Mouse (Mus musculus): ENCODE data around the gene Arhgap4.

The Arhgap4 gene

DNA sequence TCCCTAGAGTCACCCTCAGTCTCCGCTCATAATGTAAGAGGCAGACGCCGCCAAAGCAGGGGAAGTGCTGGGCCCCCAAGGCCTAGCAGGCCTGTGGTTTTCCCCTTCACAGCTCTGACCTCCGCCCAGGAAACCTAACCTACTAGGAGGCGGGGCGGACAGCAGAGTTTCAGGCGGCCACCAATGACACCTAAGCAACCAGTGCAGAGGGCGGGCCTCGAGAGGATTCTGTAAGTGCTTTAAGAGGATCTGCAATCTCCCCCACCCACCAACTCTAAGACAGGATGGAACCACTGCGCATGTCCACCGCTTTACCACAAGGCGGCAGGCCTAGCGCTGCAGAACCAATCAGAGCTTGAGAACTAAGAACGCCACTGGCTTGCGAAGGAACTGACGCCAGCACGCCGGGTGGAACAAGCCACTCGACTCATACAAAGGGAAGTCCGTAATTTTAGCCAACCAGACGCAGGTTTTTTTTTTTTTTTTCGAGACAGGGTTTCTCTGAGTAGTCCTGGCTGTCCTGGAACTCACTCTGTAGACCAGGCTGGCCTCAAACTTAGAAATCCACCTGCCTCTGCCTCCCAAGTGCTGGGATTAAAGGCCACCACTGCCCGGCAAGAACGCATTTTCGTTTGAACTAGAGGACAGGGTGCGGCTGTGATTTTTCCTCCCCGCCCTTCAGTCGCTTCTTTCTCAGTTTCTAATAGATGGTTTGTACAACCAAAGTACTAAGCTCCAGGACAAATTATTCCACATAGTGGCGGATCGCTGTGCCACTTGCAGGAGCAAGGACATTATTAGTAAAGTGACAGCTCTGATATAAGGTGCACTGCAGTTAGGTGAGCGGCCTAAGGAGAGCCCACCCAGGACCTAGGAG, 6.6 kb downstream of the Arhgap4 start:
- peak; percentile 52 for DNase-seq (ENCODE audit: low spot score)

DNA sequence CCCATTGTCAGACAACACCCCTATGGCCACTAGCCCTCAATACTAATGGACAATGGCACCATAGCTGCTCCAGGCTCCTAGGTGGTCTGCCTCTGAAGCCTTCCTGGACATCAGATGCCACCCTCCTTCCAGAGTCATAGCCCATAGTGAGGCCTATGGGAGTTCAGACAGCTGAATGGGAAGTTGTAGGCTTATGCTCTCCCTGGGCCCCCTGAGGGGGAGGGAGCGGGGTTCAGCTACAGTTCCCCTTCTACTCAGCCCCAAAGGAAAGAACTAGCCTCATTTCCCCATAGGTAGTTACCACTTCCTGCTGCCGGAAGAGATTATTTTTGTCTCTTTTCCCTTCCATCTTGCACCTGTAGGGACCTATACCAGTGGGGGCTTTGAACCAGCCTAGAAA, 10.1 kb downstream of the Arhgap4 start:
- DNase-seq (ENCODE audit: low spot score): no peak

DNA sequence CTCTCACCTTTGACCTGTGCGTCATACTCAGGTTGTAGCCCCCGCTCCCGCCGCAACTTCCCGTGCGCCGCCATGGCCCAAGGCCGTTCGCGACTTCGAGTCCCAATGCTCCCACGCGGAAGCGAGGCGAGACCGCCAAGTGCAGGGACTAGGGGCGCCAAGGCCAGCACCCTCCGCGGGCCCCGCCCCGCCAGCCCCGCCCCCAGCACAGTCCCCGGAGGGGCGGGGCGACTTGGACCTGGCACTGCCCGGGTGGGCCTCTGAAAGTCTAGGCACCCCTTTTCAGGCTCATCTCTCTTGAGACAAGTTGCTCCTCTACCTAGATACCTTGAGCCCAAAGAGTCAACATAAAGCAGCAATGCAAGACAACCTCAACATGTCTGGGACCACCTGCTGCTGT, 10.5 kb downstream of the Arhgap4 start:
- no peak for DNase-seq (ENCODE audit: low spot score)

DNA sequence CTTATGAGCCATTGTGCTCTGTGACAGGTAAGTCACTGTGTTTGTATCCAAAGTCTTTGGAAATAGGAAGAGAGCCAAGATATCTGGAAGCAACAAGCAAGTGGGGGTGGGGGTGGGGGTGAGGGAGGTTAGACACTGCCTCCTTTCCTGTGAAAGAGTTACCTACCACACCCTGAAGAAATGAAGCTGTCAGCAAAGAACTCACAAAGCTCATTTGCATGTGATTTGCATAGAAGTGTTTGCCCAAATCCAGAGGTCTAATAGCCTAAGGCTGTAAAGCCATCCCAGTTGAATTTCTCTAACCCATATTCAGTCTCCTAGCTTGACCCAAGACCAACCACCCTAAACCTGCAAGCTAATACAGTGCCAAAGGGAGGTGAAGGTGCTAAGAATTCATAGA, 11.2 kb downstream of the Arhgap4 start:
- no peak for DNase-seq (ENCODE audit: low spot score)

DNA sequence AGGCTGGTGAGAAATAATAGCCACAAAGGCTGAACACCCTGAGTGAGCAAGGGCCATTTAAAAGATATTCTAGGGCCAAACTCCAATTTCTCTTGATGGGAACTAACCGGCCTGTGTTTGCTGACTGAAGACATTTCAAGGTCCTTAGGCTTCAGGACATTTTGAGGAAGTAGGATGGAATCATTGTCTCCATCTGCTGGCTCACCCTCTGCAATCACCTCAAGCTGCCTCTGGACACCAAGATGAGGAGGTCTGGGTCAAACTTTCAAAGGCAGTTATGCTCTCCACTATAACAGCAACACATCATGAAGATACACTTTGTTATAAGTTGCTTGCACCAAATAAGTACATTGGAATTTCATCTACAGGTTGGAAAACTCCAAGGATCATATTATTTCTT, 11.6 kb downstream of the Arhgap4 start:
- no peak for DNase-seq (ENCODE audit: low spot score)

DNA sequence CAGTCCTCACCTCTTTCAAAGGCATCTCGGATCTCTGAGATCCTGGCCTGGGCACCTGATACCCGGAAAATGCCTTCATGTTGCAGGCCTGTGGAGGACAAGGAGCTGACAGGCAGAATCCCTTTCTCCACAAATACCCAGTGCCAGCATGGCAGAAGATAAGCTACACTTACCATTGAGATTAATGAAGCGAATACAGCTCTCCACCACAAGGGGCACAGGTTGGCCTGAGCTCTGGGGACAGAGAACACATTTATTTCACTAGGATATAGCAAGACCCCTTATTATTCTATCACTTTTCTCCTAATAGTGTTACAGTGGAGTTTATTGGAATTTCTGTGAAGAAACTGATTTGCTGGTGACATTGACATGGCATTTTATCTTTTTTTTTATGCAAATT, 23.7 kb downstream of the Arhgap4 start:
- no peak for DNase-seq (ENCODE audit: low spot score)

DNA sequence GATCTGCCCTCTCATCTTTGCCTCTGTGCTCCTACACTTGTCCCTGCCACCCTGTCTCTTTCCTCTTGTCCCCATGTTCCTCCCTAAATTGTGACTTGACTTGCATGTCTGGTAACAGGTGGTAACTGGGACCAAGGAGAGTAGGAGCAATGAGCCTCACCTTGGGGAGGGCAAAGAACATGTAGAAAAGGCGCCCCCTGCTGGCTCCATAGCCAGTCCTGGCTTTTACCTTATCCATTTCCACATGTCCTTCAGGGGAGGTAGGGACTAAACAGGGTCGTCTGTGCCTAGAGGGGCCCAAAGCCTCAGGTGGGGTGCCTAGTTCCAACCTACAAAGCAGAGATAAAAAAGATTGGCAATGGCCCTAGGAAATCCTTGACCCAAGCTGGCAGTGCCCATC, 26.0 kb downstream of the Arhgap4 start, which contains the start of gene L1cam:
L1cam (minus strand) TSS at position 387 of the 400 bp plus-strand sequence.
- no peak for DNase-seq (ENCODE audit: low spot score)

DNA sequence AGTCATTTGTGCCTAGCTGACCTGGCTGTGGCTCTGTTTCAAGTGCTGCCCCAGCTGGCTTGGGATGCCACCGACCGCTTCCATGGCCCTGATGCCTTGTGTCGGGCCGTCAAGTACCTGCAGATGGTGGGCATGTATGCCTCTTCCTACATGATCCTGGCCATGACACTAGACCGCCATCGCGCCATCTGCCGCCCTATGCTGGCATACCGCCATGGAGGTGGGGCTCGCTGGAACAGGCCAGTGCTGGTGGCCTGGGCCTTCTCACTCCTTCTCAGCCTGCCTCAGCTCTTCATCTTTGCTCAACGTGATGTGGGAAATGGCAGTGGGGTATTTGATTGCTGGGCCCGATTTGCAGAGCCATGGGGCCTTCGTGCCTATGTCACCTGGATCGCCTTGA, 28.8 kb downstream of the Arhgap4 start:
- DNase-seq (ENCODE audit: low spot score): no peak

DNA sequence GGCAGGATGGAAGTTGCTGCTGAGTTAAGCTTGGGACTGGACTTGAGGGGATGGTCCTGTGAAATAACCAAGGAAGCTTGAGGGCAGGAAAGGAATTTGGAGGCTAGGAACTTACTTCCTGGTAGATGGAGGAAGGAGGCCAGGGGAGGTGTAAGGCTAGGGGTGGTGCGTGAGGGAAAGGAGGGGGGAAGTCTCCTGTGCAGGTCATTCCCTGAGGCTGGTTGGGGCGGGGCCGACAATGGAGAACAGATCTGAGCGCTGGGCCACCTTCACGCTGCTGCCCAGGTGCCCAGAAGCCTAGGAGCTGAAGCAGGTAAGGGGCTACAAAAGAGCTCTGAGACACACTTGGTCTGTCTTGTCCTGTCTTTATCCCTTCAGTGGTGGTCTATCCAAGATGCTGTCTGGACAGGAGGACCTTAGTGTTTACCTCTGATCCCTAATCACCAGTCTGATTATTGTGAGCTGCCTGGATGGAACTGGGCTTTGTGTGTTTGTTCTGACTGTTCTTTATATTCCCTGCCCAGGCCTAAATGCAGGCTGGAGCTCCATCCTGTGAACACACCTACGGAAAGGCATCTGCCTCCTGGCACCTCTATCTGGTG, 30.0 kb downstream of the Arhgap4 start, which contains the start of gene Avpr2:
Avpr2 (plus strand) TSS at position 552 of the 602 bp plus-strand sequence.
- no peak for DNase-seq (ENCODE audit: low spot score)

DNA sequence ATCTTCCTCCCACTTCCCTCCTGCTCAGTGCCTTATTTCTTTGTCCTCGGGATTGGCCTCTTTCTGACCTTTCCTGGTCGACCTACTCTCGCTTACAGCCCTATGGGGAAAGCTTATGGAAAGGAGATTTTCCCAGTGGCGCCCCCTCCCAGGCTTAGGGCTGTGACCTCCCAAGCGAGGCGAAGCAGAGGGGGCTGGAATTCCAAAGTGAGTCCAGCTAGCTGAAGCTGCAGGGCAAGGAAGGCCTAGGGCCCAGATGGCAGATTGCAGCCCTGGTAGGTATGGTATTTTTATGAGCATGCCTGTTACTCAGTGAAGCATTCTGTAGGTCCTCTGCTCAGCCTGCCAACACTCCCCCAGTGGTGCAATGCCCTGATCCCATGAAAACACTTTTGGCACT, 40.2 kb downstream of the Arhgap4 start:
- no peak for DNase-seq (ENCODE audit: low spot score)

DNA sequence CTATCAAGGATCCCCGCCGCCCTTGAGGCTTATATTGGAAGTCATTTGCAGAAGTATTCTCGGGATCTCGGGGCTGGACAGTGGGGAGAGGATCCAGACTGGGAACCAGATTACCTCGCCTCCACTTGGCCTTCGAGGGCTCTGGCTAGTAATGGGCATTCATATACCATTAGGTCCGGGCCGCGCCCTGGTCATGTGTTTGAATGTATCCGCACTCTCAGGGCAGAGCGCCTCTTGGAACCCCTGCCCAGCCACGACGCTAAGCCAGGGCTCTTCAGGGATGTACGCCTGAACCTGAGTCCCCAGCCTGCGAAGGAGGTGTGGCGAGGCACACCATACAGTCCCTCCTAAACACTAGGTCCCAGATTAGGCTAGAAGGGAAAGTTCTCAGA, 40.6 kb downstream of the Arhgap4 start:
- no peak for DNase-seq (ENCODE audit: low spot score)

DNA sequence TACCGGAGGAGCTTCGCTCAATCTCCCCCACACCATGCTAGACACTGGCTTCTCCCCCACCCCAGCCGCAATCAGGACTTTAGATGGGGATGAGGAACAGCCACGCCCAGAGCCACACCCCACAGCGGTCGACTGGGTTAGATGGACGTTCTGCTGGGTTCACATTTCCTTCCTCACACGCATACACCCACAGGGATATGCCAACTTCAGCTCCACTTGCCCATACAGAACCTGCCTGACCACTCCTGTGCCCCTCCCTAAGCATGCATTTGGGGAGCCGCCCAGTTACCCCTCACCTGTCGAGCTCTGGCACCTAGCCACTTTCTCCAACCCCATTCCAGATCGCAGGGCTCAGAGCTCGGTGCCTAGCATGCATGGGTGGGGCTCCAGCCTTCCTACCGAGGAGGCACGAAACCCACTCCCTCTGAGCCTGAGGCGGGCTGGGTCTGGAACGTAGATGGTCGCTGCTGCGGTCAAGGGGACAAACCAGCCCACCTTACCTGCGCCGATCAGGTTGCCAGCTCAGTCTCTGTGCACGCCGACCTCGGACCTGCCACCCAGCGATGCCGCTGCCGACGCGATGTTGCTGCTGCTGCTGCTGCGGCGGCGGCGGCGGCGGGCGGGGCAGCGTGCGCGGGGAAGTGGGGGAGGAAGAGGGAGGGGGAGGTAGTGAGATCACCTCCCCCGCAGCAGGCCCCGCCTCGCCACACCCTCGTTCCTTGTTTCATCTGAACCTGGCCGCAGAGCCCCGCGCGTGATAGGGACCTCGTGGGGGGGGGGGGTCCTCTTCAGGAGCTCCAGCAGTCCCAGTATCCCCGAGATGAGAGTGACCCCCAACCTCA, 41.3 kb downstream of the Arhgap4 start:
- DNase-seq (ENCODE audit: low spot score): no peak

DNA sequence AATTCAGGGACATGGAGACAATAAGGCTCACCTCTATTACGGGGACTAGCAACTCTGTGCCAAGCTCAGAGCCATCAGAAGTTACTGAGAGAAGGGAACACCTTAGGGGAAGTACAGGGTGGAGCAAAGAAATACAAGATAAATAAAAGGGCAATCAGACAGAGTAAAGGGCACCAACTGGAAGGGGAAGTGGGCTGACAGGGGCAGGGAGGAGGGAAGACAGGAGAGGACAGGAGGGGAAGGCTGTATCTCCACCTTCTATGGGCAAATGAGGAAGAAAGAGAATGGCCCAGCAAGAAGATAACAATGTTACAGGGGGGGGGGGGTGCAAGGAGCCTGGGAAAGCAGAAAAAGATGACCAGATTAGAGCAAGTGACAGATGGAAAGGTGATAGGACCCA, 44.7 kb downstream of the Arhgap4 start:
- DNase-seq (ENCODE audit: low spot score): no peak

DNA sequence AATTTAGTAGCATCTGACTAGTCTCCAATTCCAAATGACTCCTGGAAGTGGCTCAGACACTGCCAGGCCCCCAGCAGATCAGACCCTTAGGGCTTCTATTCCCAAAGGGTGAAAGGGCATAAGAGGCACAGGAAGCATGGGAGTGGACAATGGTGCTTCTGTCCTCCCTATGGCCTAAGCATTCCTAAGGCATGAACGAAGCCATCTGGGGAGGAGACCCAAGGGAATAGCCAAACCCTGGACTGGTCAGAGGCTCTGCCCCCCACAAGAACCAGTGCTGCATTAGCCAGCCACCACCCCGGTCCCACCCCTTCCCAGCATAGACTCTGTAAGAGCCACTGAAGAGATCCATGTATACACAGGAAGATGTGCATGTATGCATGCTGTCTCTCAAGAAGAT, 45.8 kb downstream of the Arhgap4 start:
- no peak for DNase-seq (ENCODE audit: low spot score)

DNA sequence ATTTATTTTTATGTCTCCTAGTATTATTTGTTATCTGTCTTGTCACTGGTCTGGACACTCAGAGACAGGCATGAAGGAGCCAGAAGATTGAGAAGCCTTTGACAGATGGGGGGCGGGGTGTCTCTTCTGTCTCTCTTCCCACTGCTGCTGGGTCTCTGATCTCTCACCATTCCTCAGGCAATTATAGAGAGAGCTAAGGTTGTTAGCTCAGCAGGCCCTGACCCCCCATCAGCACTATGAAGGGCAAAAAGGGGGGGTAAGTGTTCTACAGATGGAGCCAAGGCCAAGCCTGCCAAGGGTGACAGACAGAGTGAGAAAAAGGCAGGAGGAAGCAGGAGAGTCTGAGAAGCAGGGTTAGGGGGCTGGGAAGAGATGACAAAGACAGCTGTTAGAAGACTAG, 49.7 kb downstream of the Arhgap4 start:
- DNase-seq (ENCODE audit: low spot score): no peak

DNA sequence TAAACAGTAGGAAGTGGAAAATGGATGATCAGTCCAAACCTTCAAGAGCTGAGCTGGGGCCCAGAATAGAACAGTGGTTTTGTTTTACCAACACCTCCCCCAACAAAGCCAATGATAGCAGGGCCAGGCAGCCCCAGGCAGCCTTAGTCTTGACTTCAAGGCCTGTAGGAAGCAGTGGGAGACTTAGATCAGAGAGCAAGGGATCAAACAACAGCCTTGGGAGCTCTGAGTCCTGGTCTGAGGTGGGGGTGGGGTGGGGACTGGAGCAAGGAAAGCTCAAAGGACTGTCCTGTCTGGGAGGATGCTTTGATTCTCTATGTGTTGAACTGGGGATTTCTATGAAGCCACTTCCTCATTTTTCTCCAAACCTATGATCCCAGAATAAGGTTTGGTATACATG, 50.2 kb downstream of the Arhgap4 start:
- DNase-seq (ENCODE audit: low spot score): no peak

DNA sequence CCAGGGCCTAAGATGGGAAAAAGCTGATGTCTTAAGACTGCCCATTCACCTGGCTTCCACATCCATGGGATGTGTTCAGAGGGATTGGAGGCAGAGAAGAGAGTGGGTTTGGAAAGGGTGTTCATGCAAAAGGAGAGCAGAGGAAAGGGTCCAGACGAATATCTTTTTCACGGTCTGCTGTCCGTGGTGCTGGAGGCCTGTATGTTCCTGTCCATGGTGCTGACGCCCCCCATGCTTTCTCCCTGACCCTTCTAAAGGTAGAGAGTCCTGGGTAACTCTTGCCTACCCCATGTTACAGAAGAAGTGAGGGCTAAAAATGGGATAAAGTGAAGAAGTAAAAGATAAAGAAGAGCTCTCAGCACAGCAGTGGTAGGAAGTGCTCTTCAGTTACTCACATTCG, 52.3 kb downstream of the Arhgap4 start:
- DNase-seq (ENCODE audit: low spot score): peak; percentile 16

DNA sequence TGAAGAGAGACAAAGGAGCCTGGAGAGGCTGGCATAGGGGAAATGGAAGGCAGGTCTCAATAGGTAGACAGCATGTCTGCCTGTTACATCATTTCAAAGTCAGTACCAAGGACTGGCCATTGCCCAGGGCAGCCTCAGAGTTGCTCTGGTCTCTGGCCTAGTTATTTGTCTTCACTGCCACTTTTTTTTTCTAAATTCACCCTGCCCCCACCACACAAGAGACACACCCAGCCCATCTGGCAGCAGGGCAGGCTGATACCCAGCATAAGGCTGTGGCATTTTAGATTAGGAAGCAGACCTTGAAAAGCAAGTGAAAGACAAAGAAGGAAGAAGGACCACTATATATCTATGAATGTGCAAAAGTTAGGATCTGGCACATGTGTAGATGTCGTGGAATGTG, 53.8 kb downstream of the Arhgap4 start:
- no peak for DNase-seq (ENCODE audit: low spot score)

DNA sequence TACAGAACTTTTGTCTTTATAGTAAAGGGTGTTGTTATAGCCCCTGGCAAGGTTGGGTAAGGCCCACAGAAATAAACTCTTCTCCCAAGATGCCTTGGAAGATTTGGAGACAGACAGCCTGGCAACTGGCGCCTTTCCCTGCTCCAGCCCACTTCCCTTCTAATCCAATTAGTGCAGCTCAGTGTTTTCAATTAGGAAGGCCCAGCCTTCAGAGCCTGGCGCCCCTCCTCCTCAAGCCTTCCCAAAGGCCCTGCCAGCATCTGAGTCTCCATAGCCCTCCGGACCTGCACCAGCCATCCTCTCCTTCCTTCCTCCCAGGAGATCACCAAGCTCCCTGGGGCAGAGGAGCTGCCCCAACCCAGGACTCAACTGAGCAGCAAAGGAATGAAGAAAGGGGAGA, 54.4 kb downstream of the Arhgap4 start:
- no peak for DNase-seq (ENCODE audit: low spot score)

DNA sequence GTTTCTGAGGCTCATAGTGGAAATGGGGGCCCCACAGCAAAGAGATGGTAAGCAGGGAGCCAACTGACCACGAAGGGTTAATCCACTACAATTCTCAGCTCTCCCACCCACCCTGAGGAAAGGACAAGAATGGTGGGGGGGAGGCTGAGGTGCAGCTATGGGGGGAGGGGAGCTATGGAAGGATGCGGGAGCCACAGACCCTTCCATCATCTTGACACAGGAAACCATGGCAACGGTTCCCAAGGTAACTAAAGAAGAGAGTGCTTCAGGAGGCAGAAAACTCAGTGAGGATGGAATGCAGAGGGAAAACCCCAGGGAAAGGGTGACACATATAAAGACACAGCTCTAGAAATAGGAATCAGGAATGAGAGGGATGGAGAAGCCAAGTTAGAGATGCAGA, 57.0 kb downstream of the Arhgap4 start:
- DNase-seq (ENCODE audit: low spot score): no peak

DNA sequence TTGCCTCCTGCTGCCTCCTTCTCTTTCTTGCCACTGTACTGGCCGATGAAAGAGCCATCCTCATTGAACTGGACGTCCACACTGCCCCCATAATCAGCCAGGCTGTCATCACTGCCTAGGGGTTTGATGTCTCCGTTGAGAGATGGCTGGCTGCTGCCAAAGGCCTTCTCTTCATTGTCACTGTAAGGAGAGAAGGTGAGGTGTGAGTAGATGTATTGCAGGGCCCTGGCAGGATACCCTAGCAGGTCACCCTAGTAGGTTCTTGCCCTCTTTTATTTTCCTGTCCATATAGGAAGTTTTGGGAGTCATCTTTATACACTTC, 66.6 kb downstream of the Arhgap4 start:
- DNase-seq (ENCODE audit: low spot score): no peak

DNA sequence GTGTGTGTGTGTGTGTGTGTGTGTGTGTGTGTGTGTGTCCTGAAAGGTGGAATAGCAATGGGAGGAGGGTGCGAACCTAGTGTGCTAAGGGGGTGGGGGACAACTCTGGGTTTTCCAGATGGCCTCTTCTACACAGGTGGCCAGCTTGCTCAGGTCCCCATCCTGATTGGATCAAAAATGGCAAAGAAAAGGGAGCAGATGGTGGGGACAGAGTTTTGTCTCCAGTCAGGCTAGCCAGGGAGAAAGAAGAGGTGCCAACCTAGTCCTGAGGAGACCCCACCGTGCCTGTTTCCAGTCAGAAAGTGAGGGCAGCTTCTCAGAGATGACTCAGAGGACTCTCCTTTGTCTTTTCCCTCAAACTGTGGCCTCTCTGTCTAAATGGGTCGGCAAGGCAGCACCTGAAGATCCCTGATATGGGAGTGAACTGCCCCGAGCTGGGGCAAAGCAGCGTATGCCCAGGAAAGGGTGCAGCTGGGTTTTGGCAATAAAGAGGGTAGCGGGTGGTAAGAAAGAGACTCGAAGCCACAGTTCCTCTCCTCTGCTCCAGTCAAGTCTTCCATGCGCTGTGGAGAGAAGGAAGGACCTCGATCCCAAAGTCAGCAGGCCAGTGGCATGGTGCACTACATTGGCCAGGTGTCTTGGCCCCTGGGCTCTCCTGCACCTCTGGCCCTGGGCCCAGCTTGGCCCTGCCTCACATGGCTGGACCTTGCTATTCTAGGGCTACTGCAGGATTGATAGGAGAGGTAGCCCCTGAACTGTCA, 67.2 kb downstream of the Arhgap4 start:
- DNase-seq (ENCODE audit: low spot score): no peak
